8 mouse cellular contexts compared by ENCODE assay signal in genomic region chr6:73227376-73228158, GRCm38 (mm10). TPM values are rescaled to one million over a fixed set of nuclear protein-coding genes. Genes with fewer than 3 reads are reported as not detected.
DNase-seq lines count a peak whose midpoint lies in the region; ATAC-seq and TF ChIP-seq lines count a peak whose summit lies in the region.

No protein-coding gene starts in this region.

- no peak for ATAC-seq in liver, embryonic 14.5 days (ENCODE audit: insufficient read depth)
- ATAC-seq in midbrain, postnatal 0 days (ENCODE audit: low FRiP score) = peak; percentile 63; the same call in 1 of the 2 replicates
- no peak for ATAC-seq in megakaryocyte progenitor cell, adult 5-6 weeks (replicated peaks; ENCODE audit: poor library complexity)

- no peaks in the 10 kb centered on the region for H3K27me3 ChIP-seq in liver, embryonic 14.5 days (ENCODE audit: control insufficient read depth, insufficient read depth, low read length)
- no peaks in the 10 kb centered on the region for H3K27me3 ChIP-seq in midbrain, postnatal 0 days (ENCODE audit: insufficient read depth, low read length)

- DNase-seq in adrenal gland, postnatal 14 days = peak; percentile 42
- no peak for DNase-seq in adrenal gland, adult 2 months
- DNase-seq in liver, embryonic 14.5 days (ENCODE audit: low read depth in 3 of 3, low spot score in 3 of 3) = no peak
- no peak for DNase-seq in liver
- DNase-seq in embryo, embryonic 11 days = peak; percentile 67
- DNase-seq in midbrain, postnatal 0 days (ENCODE audit: low spot score) = peak; percentile 81
- DNase-seq in cerebellum, adult 18-20 months = no peak

- WGBS in liver, embryonic 14.5 days (ENCODE audit: insufficient replicate concordance) = 28% methylated on average over 10 of the region's 10 CpGs
- 45% methylated on average over 10 of the region's 10 CpGs for whole genome bisulfite sequencing in midbrain, postnatal 0 days

- TF ChIP-seq CTCF in liver, embryonic 14.5 days (IDR thresholded peaks at IDR 0.05; ENCODE audit: low read depth) = peak; percentile 38
- TF ChIP-seq CTCF in midbrain, postnatal 0 days (IDR thresholded peaks at IDR 0.05) = peak; percentile 75

- no peaks in the 10 kb centered on the region for H3K4me1 ChIP-seq in liver, embryonic 14.5 days (replicated peaks; ENCODE audit: control insufficient read depth in 2 of 2, insufficient read depth in 2 of 2, low read length in 1 of 2)
- H3K4me1 ChIP-seq in midbrain, postnatal 0 days (ENCODE audit: insufficient read depth, low read length) = no peaks in the 10 kb centered on the region

- no peaks in the 10 kb centered on the region for H3K9me3 ChIP-seq in liver, embryonic 14.5 days (ENCODE audit: control insufficient read depth, low read length)
- no peaks in the 10 kb centered on the region for H3K9me3 ChIP-seq in midbrain, postnatal 0 days (ENCODE audit: low read length)

- no peak overlapping the region for H3K4me2 ChIP-seq in liver, embryonic 14.5 days (ENCODE audit: low read depth)
- H3K4me2 ChIP-seq in midbrain, postnatal 0 days (ENCODE audit: low read depth, low read length, poor library complexity, severe bottlenecking) = no peak overlapping the region

- no peak overlapping the region for H3K4me3 ChIP-seq in liver, embryonic 14.5 days (ENCODE audit: insufficient read depth in 1 of 2, low read depth in 2 of 2, low read length in 2 of 2)
- no peak overlapping the region for H3K4me3 ChIP-seq in midbrain, postnatal 0 days (ENCODE audit: low read depth, low read length)

- H3K27ac ChIP-seq in liver, embryonic 14.5 days = no peak overlapping the region
- H3K27ac ChIP-seq in midbrain, postnatal 0 days (ENCODE audit: low read depth, low read length) = no peak overlapping the region

- H3K9ac ChIP-seq in liver, embryonic 14.5 days (replicated peaks) = no peak overlapping the region
- no peak overlapping the region for H3K9ac ChIP-seq in midbrain, postnatal 0 days (replicated peaks; ENCODE audit: low read length, poor library complexity, severe bottlenecking)

- no peak for TF ChIP-seq EP300 in liver, embryonic 14.5 days (IDR thresholded peaks at IDR 0.05; ENCODE audit: low read depth)

- H3K36me3 ChIP-seq in liver, embryonic 14.5 days (replicated peaks; ENCODE audit: control insufficient read depth, insufficient read depth, low read depth) = no peaks in the 10 kb centered on the region
- H3K36me3 ChIP-seq in midbrain, postnatal 0 days (ENCODE audit: insufficient read depth, low read length) = no peaks in the 10 kb centered on the region

RNA-seq across cellular contexts. Expression of gene Dnah6, which starts 6.1 kb away (rescaled TPM):
- total RNA-seq in adrenal gland, postnatal 14 days (2021) = 0.07 and 0.08 TPM in 2 replicates
- total RNA-seq in adrenal gland, adult 2 months (2021) = under 1 TPM in 1 of 2 experiments, not detected in 1; 0.03 TPM
- 0.01 and 0.02 TPM in 2 replicates for polyA plus RNA-seq in adrenal gland, adult 2 months (2012; rRNA removed)
- polyA plus RNA-seq in liver, embryonic 14.5 days (2012; rRNA removed) = 0.01 TPM in 2 replicates
- 0.01 TPM in 1 of 2 replicates, not detected in the other for polyA plus RNA-seq in liver, embryonic 14.5 days (2014; fragmentation: Nextera tagmentation; extraction: Ambion mirVana)
- total RNA-seq in midbrain, postnatal 0 days (2014; rRNA removed) = 2.0 and 2.2 TPM in 2 replicates
- 0.18 and 0.22 TPM in 2 replicates for polyA plus RNA-seq in midbrain, postnatal 0 days (2015; fragmentation: Nextera tagmentation; extraction: Ambion mirVana)
- 0.02 and 0.05 TPM in 2 replicates for total RNA-seq in megakaryocyte progenitor cell, adult 5-6 weeks (2015)
- 0.04 TPM in 1 of 2 replicates, not detected in the other for total RNA-seq in megakaryocyte progenitor cell, adult 5-6 weeks (2017)

RNA-seq across cellular contexts. Expression of gene Suclg1, which starts 20.6 kb away (rescaled TPM):
- 777 and 832 TPM in 2 replicates for total RNA-seq in adrenal gland, postnatal 14 days (2021)
- 100 to 1,000 TPM; 312 to 405 TPM for total RNA-seq in adrenal gland, adult 2 months (2021)
- 61.3 and 66.1 TPM in 2 replicates for polyA plus RNA-seq in adrenal gland, adult 2 months (2012; rRNA removed)
- 49.4 and 64.1 TPM in 2 replicates for polyA plus RNA-seq in liver, embryonic 14.5 days (2012; rRNA removed)
- polyA plus RNA-seq in liver, embryonic 14.5 days (2014; fragmentation: Nextera tagmentation; extraction: Ambion mirVana) = 126 and 135 TPM in 2 replicates
- 38.2 and 39.1 TPM in 2 replicates for total RNA-seq in midbrain, postnatal 0 days (2014; rRNA removed)
- 123 and 129 TPM in 2 replicates for polyA plus RNA-seq in midbrain, postnatal 0 days (2015; fragmentation: Nextera tagmentation; extraction: Ambion mirVana)
- total RNA-seq in megakaryocyte progenitor cell, adult 5-6 weeks (2015) = 167 and 175 TPM in 2 replicates
- total RNA-seq in megakaryocyte progenitor cell, adult 5-6 weeks (2017) = 121 and 123 TPM in 2 replicates

Comparison
In these comparisons a context has a peak if more than half of its experiments do, and no peak if none do; other contexts are left out.
1. DNase-seq: peak in adrenal gland, postnatal 14 days (single experiment), embryo, embryonic 11 days (single experiment) and midbrain, postnatal 0 days (single experiment); none in adrenal gland, adult 2 months (single experiment), liver, embryonic 14.5 days (0 of 3), liver (single experiment) and cerebellum, adult 18-20 months (0 of 2).